Mouse (Mus musculus) kidney, adult 2 months (tissue): ENCODE data around the gene Top3a.

ENCODE experiments used
- CTCF ChIP-seq: fragments of 200-500 bp; conservative IDR thresholded peaks from 2 replicates; pipeline ENCODE4 v1.5.1; 2011; ENCODE audit warnings: low read depth, mild to moderate bottlenecking, control low read depth, low read length, moderate library complexity, mixed read lengths; ENCODE audit not compliant: insufficient read depth, insufficient read length
- POLR2A ChIP-seq: fragments of 200-500 bp; IDR thresholded peaks from one replicate; pipeline ENCODE4 v1.6.1; 2011; ENCODE audit warnings: low read depth, low read length, control low read depth

DNA sequence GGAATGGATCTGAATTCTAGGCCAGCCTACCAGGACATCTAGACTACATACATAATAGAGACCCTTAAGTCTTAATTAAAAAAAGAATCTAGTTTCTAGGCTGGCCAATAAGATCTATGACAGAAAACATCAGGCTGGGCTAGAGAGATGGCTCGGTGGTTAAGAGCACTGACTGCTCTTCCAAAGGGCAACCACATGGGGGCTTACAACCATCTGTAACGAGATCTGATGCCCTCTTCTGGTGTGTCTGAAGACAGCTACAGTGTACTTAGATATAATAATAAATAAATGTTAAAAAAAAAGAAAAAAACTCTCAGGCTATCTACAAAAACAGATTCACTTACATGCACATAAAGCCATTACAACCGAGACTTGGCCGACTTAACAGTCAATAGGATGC lies 22.8 kb upstream of the Top3a start:
- TF ChIP-seq POLR2A = no peak
- TF ChIP-seq CTCF = no peak
